Mouse (Mus musculus) ES-Bruce4 (cell line): Measurements from ENCODE around the gene Tfpt. TPM values are rescaled to one million over a fixed set of nuclear protein-coding genes. Genes with fewer than 3 reads are reported as not detected.

ENCODE experiments used
- H3K27ac ChIP-seq: 2 replicates; pipeline ENCODE4 v1.5.1; 2012; ENCODE audit warnings: low read length, inconsistent platforms; ENCODE audit not compliant: insufficient read depth
- H3K27me3 ChIP-seq: 2 replicates; pipeline ENCODE4 v1.6.1; 2012; ENCODE audit warnings: mild to moderate bottlenecking, low read length, inconsistent platforms; ENCODE audit not compliant: control insufficient read depth, poor library complexity, insufficient read depth, severe bottlenecking
- H3K36me3 ChIP-seq: 2 replicates; pipeline ENCODE4 v1.6.1; 2012; ENCODE audit warnings: inconsistent platforms, mild to moderate bottlenecking, low read length, moderate library complexity; ENCODE audit not compliant: control insufficient read depth, poor library complexity, insufficient read depth, severe bottlenecking
- H3K4me1 ChIP-seq: one replicate; pipeline ENCODE4 v1.8.1; 2011; ENCODE audit warnings: low read length; ENCODE audit not compliant: control insufficient read depth, insufficient read depth
- H3K4me3 ChIP-seq: 2 replicates; pipeline ENCODE4 v1.5.1; 2011; ENCODE audit warnings: low read depth, mild to moderate bottlenecking, low read length
- H3K9ac ChIP-seq: 2 replicates; pipeline ENCODE4 v1.6.1; 2012; ENCODE audit warnings: low read depth, mild to moderate bottlenecking, inconsistent platforms; ENCODE audit not compliant: poor library complexity, severe bottlenecking
- H3K9me3 ChIP-seq: replicated peaks from 2 replicates; pipeline ENCODE4 v1.6.1; 2012; ENCODE audit warnings: mild to moderate bottlenecking, low read length, inconsistent platforms; ENCODE audit not compliant: control insufficient read depth, poor library complexity, insufficient read depth, severe bottlenecking
- CTCF ChIP-seq: IDR thresholded peaks from one replicate; pipeline ENCODE4 v1.8.1; 2011; ENCODE audit warnings: low read depth, low read length
- EP300 ChIP-seq: IDR thresholded peaks from 2 replicates; pipeline ENCODE4 v1.6.1; 2011; ENCODE audit warnings: low read depth, low read length; ENCODE audit not compliant: insufficient read depth
- POLR2A ChIP-seq: IDR thresholded peaks from one replicate; pipeline ENCODE4 v1.8.1; 2011; ENCODE audit warnings: low read length; ENCODE audit not compliant: insufficient read depth
- polyA plus RNA-seq: library from polyadenylated mRNA; stranded (reverse); fragments of >200 nt; gene quantifications from 2 replicates; pipeline ENCODE4 v1.2.4, GENCODE M21; 2011; ENCODE audit warnings: low read depth; ENCODE audit not compliant: missing spikeins, insufficient read depth, insufficient read length

The Tfpt gene
- polyA plus RNA-seq: 23.6 and 29.9 TPM in 2 replicates

DNA sequence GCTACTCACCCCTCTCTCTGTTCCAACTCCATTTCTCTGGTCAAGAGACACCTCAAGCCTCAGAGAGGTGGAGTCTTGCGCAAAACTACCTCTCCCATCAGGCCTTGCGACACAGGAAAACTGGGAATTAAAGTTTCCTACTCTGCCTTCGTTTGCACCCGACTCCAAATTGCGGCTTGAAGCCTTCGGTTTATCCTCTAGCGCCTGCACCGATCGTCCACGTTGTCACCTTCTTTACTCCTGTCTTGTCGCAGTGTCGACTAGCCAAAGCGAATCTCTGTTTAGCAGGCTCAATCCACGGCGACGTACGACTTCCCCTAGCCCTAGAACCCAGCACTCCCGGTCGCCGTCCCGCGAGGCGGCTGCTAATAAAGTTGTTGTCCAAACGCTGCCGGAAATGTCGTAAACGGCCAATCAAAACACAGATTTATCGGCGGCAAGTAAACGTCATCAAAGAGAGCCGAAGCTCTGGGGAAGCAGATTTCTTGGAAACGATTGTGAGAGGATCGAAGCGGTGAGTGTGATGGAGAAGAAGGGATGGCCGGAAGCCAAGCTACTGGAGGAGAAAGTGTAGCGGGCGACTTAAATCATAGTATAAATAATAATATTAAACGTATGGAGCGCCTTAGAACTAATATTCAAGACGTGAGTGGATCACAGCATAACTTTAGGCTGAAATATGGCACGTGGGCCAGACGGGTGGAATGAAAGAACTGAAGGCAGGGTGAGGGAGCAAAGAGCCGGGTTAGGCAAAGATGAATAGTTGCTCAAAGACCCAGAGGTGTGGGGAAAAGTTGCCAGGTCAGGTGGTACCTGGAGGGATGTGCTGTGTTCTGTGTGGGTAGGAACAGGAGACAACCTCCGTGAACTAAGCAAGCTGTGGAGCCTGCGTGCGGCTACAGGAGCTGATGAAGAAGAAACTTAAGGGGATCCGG lies at the start of gene Tfpt, which contains the start of gene Prpf31:
Gene Tfpt, minus strand, starts transcription at position 387 of the 935 bp plus-strand sequence.
Gene Prpf31, plus strand, starts transcription at position 443 of the 935 bp plus-strand sequence.
- Histone ChIP-seq H3K36me3 (peaks cover 24% of the 10 kb centered on the region), H3K4me1 (no peaks in the 10 kb centered on the region), H3K4me3 (peak within 1 kb of the TSS; percentile 95), H3K9me3 (no peaks in the 10 kb centered on the region), H3K9ac (peak within 1 kb of the TSS; percentile 71), H3K27me3 (no peaks in the 10 kb centered on the region), H3K27ac (no peak within 1 kb of the TSS)
- TF ChIP-seq EP300 (0 out of 2 replicates have a peak, but pooled peaks have one; percentile 23), CTCF (no peak)

DNA sequence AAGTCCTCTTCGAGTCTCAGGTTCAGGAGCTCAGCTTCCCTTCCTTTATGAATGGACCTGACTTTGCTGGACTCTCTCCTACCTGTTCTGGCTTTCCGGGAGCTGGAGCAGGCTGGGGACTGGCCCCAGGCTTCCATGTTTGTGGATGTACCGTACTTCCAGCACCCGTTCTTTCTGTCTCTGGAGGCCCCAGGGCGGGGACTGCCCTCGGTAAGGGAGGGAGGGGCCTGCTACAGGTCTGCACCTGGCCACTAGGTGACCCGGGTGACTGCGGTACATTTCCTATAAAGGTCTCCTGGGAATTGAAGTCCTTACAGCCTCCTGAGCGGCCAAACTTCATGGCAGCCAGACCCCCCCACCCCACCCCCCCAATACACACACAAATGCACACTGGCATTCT lies 47.6 kb upstream of the Tfpt start, which contains the start of gene Tmc4:
Gene Tmc4, minus strand, starts transcription at position 212 of the 400 bp plus-strand sequence.
- Histone ChIP-seq H3K4me3 (peak within 1 kb of the TSS; percentile 16; the same call in 1 of the 2 replicates), H3K9ac (no peak within 1 kb of the TSS), H3K27me3 (no peaks in the 10 kb centered on the region), H3K27ac (no peak within 1 kb of the TSS), H3K9me3 (no peaks in the 10 kb centered on the region), H3K4me1 (no peaks in the 10 kb centered on the region), H3K36me3 (0 out of 2 replicates have a peak, but pooled peaks cover under 1% of the 10 kb centered on the region)
- TF ChIP-seq POLR2A: no peak
- TF ChIP-seq CTCF: no peak
- no peak for TF ChIP-seq EP300

DNA sequence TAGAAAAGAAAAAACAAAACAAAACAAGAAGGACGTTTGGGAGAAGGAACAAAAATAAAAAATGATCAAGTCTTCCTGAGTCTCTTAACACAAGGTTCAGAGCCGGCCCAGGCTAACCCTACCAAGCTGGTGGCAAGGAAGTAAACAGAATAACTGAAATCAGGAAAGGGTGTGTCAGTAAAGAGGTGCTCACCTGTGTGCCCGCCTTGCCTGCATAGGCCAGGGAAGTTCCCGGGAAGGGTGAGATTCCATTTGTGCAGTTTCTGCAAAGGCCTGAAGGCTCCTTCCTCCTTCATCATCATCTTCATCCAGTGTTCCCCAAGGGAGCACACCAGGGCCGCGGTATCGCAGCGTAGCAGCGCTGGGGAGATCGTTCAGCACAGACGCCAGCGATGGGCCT lies 46.6 kb upstream of the Tfpt start:
- no peaks in the 10 kb centered on the region for H3K9me3 ChIP-seq
- no peaks in the 10 kb centered on the region for H3K27me3 ChIP-seq
- no peak overlapping the region for H3K27ac ChIP-seq
- no peak overlapping the region for H3K9ac ChIP-seq
- no peaks in the 10 kb centered on the region for H3K36me3 ChIP-seq
- H3K4me1 ChIP-seq: no peaks in the 10 kb centered on the region
- no peak overlapping the region for H3K4me3 ChIP-seq
- TF ChIP-seq POLR2A (no peak), EP300 (no peak), CTCF (no peak)

DNA sequence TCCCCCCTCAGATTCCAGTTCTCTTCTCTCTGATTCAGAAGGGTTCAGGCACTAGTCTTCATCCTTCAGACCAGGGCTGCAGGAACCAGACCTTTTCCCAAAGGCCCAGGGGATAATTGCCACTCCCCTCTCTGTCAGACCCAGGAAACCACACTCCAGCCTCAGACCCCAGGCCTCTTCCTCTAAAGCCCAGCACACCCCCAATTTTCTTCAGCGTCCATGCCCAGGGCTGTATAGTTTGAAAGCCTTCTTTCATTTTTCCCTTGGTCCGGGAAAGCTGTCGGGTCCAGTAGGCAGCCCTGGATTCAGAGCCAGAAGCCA lies 45.5 kb upstream of the Tfpt start:
- Histone ChIP-seq H3K9ac (no peak overlapping the region), H3K36me3 (no peaks in the 10 kb centered on the region), H3K27ac (no peak overlapping the region), H3K27me3 (no peaks in the 10 kb centered on the region), H3K9me3 (no peaks in the 10 kb centered on the region), H3K4me3 (no peak overlapping the region), H3K4me1 (no peaks in the 10 kb centered on the region)
- TF ChIP-seq CTCF: no peak
- TF ChIP-seq POLR2A: no peak
- no peak for TF ChIP-seq EP300

DNA sequence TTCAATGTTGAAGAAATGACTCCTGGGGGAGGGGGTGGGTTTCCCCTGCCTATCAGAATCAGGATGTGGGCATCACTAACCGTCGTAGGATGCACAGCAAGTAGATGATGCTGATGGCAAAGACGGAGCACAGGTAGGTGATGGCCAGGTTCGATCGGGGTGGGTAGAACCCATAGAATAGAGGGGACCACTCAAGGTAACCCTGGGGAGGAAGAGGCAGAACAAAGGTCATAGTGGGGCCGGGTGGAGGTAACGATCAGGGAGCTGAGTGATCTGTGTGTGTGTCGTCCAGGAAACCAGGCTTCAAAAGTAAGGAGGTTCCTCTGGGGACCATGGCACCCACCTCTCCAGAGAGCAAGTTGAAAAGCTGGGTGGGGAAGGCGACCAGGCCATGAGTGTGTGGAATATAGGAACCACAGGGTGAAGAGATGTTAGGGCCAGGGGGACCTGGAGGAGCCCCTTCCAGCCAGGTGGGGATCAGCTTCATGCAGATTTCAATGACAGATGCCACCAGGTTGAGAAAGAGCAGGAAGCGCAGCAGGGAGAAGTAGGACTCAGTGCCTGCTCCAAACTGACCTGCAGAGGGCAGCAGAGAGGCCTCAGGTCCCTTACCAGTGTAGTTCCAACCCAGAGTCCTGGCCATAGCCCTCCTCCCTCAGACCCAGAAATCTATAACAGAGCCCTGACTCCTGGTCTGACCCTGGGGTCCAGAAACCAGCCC lies 44.9 kb upstream of the Tfpt start:
- Histone ChIP-seq H3K4me3 (no peak overlapping the region), H3K27me3 (no peaks in the 10 kb centered on the region), H3K9me3 (no peaks in the 10 kb centered on the region), H3K36me3 (no peaks in the 10 kb centered on the region), H3K4me1 (no peaks in the 10 kb centered on the region), H3K9ac (no peak overlapping the region), H3K27ac (no peak overlapping the region)
- TF ChIP-seq CTCF (peak; percentile 97), POLR2A (no peak), EP300 (no peak)
